Mouse (Mus musculus) embryonic fibroblast, embryonic 13.5 days (primary cell): Measurements from ENCODE around the gene Ctf1.

ENCODE experiments used
- CTCF ChIP-seq: IDR thresholded peaks from 2 replicates; pipeline ENCODE4 v1.5.1; 2011; ENCODE audit warnings: mild to moderate bottlenecking, control low read depth, low read length, moderate library complexity, borderline replicate concordance; ENCODE audit not compliant: insufficient read depth
- POLR2A ChIP-seq: IDR thresholded peaks from 2 replicates; pipeline ENCODE4 v1.6.1; 2011; ENCODE audit warnings: low read depth, mild to moderate bottlenecking, control low read depth, low read length, moderate library complexity

DNA sequence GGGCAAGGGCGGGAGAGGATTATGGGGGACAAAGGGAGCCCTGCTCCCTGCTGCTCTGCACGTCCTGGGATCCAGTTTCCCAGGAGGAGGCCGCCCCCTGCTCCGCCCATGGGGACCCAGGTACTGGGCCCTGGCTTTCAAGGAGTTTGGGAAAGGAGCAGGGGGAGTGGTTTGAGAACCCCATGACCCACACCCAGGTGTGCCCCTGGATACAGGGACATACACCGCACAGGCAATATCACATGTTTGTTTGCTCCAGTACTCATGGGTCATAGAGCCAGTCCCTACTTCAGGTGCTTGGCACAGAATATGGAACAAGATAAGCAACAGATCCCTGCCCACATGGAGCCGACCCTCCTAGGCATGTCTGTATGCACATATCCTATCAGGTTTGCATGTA, 13.4 kb downstream of the Ctf1 start:
- no peak for TF ChIP-seq CTCF
- no peak for TF ChIP-seq POLR2A
